Mouse (Mus musculus) cerebellum, adult 2 months (tissue): ENCODE measurements around the gene Keap1.

ENCODE experiments used
- CTCF ChIP-seq: fragments of 200-500 bp; IDR thresholded peaks from 2 replicates; pipeline ENCODE4 v1.5.1; 2011; ENCODE audit warnings: low read depth, mild to moderate bottlenecking, control low read depth, low read length, moderate library complexity, borderline replicate concordance; ENCODE audit not compliant: insufficient read depth
- POLR2A ChIP-seq: fragments of 200-500 bp; IDR thresholded peaks from 2 replicates; pipeline ENCODE4 v1.6.1; 2011; ENCODE audit warnings: low read length, control low read depth, borderline replicate concordance; ENCODE audit not compliant: insufficient read depth

GRCm38 (mm10) chr9:21276307-21276706, 37.1 kb upstream of the Keap1 start:
- no peak for TF ChIP-seq POLR2A
- TF ChIP-seq CTCF = no peak
